Mouse (Mus musculus) kidney, adult 2 months (tissue): ENCODE measurements around the gene Slc9a9. TPM values are rescaled to one million over a fixed set of nuclear protein-coding genes. Genes with fewer than 3 reads are reported as not detected.

Experiments
- DNase-seq: peaks from one replicate; pipeline ENCODE4 v3.0.0; 2021
- H3K27ac ChIP-seq: fragments of 200-500 bp; 2 replicates; pipeline ENCODE4 v1.5.1; 2012; ENCODE audit warnings: low read depth, low read length, control low read depth, inconsistent platforms; ENCODE audit not compliant: insufficient read depth
- H3K27me3 ChIP-seq: fragments of 200-500 bp; replicated peaks from 2 replicates; pipeline ENCODE4 v1.6.1; 2012; ENCODE audit warnings: mild to moderate bottlenecking, moderate library complexity, low read length, inconsistent platforms; ENCODE audit not compliant: control insufficient read depth, insufficient read depth
- H3K36me3 ChIP-seq: fragments of 200-500 bp; 2 replicates; pipeline ENCODE4 v1.6.1; 2012; ENCODE audit warnings: mild to moderate bottlenecking, moderate library complexity, low read length, inconsistent platforms; ENCODE audit not compliant: control insufficient read depth, insufficient read depth
- H3K4me1 ChIP-seq: fragments of 200-500 bp; 2 replicates; pipeline ENCODE4 v1.6.1; 2011; ENCODE audit warnings: low read length; ENCODE audit not compliant: control insufficient read depth, insufficient read depth
- H3K4me3 ChIP-seq: fragments of 200-500 bp; 2 replicates; pipeline ENCODE4 v1.5.1; 2011; ENCODE audit warnings: mild to moderate bottlenecking, low read depth, low read length, control low read depth; ENCODE audit not compliant: insufficient read depth
- CTCF ChIP-seq: fragments of 200-500 bp; conservative IDR thresholded peaks from 2 replicates; pipeline ENCODE4 v1.5.1; 2011; ENCODE audit warnings: low read depth, mild to moderate bottlenecking, control low read depth, low read length, moderate library complexity, mixed read lengths; ENCODE audit not compliant: insufficient read depth, insufficient read length
- POLR2A ChIP-seq: fragments of 200-500 bp; IDR thresholded peaks from one replicate; pipeline ENCODE4 v1.6.1; 2011; ENCODE audit warnings: low read depth, low read length, control low read depth
- WGBS: fragments of 180-500 bp; shearing (Covaris S2); methylation state at CpG from one replicate; pipeline ENCODE4 v1.1.7; 2018; 5-methylcytosine and 5-hydroxymethylcytosine counted together
- polyA plus RNA-seq: library from polyadenylated mRNA; depleted of rRNA; stranded (reverse); fragments of >200 nt; gene quantifications from 2 replicates; pipeline ENCODE4 v1.2.3, GENCODE M21; 2012

The Slc9a9 gene
- polyA plus RNA-seq, 1 experiment: 1.5 TPM

DNA sequence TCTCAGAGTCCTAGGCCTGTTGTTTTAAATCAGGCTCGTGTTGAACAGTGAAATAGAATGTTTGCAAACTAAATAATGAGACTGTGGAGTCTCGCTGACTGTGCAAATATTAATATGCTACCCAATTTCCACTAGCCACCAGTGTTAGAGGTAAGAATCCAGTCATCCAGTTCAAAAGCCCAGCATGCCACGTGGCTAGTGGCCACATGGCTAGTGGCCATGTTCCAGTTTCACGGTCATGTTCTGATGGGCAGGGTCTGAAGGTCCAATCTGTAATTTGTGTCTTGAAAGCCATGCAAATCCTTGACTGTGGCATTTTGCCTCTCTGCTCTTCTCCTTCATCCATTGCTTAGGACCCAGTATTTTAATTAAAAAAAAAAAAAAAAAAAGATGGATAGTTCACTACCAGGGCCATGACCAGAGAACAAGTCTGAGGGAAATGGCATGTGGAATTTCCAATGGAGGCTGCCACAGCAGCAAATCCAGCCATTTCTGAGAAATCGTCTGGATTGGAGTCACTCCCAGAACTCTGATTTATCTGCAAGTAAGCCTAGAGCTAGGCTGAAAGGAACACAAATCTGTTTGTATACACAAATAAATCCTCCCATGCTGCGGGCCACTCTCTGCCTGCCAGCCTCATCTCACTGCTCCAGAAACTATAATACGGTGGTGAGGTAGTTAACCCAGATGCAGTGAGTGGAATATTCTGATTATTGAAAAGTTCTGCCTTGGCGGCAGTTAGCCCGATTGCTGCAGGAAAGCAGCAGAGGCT, 35.5 kb downstream of the Slc9a9 start:
- Histone ChIP-seq H3K4me1 (no peaks in the 10 kb centered on the region), H3K27me3 (no peaks in the 10 kb centered on the region), H3K36me3 (no peaks in the 10 kb centered on the region), H3K4me3 (no peak overlapping the region), H3K27ac (no peak overlapping the region)
- 70% methylated on average over 9 of the region's 9 CpGs for WGBS
- no peak for TF ChIP-seq POLR2A
- TF ChIP-seq CTCF: no peak
- DNase-seq: no peak

DNA sequence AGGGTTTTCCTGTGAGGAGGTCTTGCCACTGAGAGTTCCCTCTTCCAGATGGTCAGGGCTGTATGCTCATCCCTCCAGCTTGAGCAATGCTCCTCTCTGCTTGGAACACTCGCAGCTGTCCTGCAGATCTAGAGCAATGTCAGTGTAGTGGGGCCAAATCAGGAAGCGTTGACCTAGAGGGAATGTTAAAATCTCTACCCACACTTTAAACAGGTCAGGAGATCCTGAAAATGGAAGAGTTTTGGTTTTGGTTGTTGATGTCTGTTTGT, 36.0 kb downstream of the Slc9a9 start:
- Histone ChIP-seq H3K36me3 (no peaks in the 10 kb centered on the region), H3K27ac (no peak overlapping the region), H3K4me3 (no peak overlapping the region), H3K4me1 (no peaks in the 10 kb centered on the region), H3K27me3 (no peaks in the 10 kb centered on the region)
- TF ChIP-seq POLR2A (no peak), CTCF (no peak)
- DNase-seq: no peak
- WGBS: 79% methylated on average over 2 of the region's 2 CpGs

DNA sequence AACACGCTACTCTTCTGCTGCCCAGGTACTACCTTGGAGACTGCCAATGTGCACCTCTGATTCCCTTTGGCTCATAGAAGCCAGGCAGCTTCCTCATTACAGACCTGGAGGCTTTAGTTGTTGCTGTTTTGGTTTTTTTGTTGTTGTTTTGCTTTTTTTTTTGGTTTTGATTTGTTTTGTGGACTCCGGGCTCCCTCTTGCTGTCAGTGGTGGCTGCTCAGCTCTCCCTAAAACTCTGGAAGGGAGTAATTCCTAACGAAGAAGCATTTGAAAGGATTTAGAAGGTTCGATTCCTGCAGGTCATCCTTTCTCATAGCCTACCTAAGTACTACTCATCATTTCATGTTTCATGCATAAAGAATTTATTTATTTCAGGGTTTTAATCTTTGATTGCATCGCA, 42.4 kb downstream of the Slc9a9 start:
- Histone ChIP-seq H3K27ac (no peak overlapping the region), H3K4me3 (no peak overlapping the region), H3K4me1 (no peaks in the 10 kb centered on the region), H3K36me3 (no peaks in the 10 kb centered on the region), H3K27me3 (no peaks in the 10 kb centered on the region)
- 86% methylated on average over 5 of the region's 5 CpGs for WGBS
- no peak for DNase-seq
- TF ChIP-seq POLR2A (no peak), CTCF (no peak)

DNA sequence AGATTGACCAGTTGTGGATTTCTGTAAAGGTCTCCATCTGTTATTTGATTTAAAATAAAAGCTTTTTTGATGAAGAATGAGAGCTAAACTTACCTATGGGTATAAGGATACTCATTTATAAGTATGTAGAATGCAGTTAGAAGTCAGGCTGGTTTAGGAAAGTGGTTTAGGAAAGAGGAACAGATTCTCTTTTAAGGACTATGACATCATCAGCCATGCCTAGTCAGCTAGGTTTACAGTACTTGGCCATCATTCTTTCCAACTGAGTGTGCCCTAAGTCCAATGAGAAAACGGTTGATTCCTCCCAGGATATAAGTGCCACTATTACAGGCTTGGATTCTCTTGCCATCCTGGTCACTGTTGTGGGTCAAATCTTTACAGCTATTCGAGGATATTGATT, 47.0 kb downstream of the Slc9a9 start:
- no peak for DNase-seq
- Histone ChIP-seq H3K4me1 (no peaks in the 10 kb centered on the region), H3K27me3 (no peaks in the 10 kb centered on the region), H3K27ac (no peak overlapping the region), H3K4me3 (no peak overlapping the region), H3K36me3 (no peaks in the 10 kb centered on the region)
- 76% methylated on average over 2 of the region's 2 CpGs for WGBS
- no peak for TF ChIP-seq POLR2A
- TF ChIP-seq CTCF: no peak

DNA sequence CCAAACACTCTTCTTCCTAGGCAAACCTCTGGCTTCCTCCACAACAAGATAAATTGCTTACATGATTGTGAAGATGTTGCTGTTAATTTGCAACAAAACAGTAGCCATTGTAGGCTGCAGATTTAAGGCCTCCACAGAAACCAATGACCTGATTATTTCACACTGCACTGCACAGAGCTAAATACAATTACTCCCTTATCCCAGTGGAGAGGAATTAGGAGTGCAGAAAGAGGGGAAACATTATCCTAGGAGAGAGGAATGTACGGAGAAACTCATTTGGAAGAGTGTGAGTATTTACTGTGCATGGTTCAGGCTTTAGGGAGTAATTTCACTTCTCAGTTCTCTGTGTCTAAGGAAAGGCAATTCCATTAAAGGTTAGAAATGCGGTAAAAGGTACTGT, 53.9 kb downstream of the Slc9a9 start:
- no peak for TF ChIP-seq CTCF
- TF ChIP-seq POLR2A: no peak

DNA sequence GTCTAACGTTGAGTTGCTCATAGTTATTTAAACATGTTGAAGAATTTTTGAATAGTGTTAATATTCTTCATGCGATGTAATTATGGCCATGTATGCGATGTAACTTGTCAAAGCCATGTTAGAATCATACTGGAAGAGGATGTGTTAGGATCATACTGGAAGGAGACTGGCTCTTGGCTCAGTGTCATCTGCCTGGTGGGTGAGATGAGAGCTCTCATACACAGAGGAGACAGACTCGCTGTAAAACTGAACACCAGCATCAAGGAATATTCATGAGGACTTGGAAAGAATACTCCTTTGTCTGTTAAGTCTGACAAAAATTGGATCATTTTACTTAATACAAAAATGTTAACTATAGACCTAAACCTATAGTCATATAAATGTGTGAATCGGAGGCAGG, 55.4 kb downstream of the Slc9a9 start:
- no peak overlapping the region for H3K27ac ChIP-seq
- WGBS: 95% methylated on average over 5 of the region's 5 CpGs
- no peaks in the 10 kb centered on the region for H3K36me3 ChIP-seq
- TF ChIP-seq CTCF (no peak), POLR2A (no peak)
- H3K4me1 ChIP-seq: no peaks in the 10 kb centered on the region
- no peak overlapping the region for H3K4me3 ChIP-seq
- DNase-seq: no peak
- H3K27me3 ChIP-seq: no peaks in the 10 kb centered on the region

More for the DNA sequence above, 53.9 kb downstream of the Slc9a9 start:
- no peak for DNase-seq
- Histone ChIP-seq H3K36me3 (no peaks in the 10 kb centered on the region), H3K4me1 (no peaks in the 10 kb centered on the region), H3K4me3 (no peak overlapping the region), H3K27ac (no peak overlapping the region), H3K27me3 (no peaks in the 10 kb centered on the region)
- 39% methylated on average over 2 of the region's 2 CpGs for WGBS

DNA sequence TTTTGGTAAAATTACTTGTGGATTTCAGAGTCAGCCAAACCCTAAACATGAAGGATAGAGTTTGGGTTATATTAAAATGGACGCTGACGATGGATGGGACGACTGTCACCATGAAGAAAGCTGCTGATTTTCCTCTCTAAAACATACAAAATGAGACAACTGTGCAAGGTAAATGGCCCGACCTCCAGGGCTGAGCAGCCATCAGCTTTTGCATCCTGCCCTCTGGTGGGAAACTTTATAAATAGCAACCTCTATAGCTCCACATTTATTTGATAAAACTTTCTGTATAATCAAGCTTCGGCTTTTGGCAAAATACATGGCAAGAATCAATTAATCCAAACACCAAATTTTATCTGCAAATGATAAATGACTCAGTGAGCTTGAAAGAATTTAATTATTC, 57.7 kb downstream of the Slc9a9 start:
- Histone ChIP-seq H3K27ac (no peak overlapping the region), H3K27me3 (no peaks in the 10 kb centered on the region), H3K4me1 (no peaks in the 10 kb centered on the region), H3K4me3 (no peak overlapping the region), H3K36me3 (no peaks in the 10 kb centered on the region)
- no peak for TF ChIP-seq POLR2A
- TF ChIP-seq CTCF: peak; percentile 46
- 28% methylated on average over 5 of the region's 5 CpGs for WGBS
- DNase-seq: peak; percentile 13
